Mouse (Mus musculus): ENCODE data around the gene Gstt2.
"Not testable (repeated sequence)": the region's sequence is repeated elsewhere in the genome, so short reads cannot be mapped to it uniquely, and the experiment has no call there.

The Gstt2 gene

DNA sequence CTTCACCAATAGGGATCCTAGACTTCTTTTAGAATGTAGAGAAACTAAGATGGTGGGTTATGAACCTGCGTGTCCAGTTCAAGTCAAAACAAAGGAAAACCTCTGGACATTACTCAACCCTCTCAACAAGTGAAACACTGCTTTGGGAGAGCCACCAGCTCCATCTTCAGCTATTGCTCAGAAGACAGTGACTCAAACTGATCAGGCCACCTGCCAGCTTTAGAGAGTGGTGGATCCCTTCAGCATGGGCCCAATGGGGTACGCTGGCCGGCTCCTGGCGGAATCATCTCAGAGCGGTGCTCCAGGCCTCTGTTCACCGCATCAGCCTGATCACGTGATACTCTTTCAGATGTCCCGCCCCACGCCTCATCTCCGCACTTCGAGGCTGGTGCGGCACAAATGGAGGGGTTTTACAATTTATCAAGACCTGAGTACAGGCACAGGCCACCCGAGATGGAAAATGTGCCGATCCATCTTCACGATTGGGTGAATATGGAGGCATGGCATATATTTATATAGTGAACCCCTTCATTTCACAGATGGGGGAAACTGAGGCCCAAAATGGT lies 18.3 kb upstream of the Gstt2 start:
- in situ Hi-C loops (cut with MboI) = loop anchor here (5.0 kb wide), 1 partner anchor 113 kb away; no protein-coding TSS in a partner anchor

DNA sequence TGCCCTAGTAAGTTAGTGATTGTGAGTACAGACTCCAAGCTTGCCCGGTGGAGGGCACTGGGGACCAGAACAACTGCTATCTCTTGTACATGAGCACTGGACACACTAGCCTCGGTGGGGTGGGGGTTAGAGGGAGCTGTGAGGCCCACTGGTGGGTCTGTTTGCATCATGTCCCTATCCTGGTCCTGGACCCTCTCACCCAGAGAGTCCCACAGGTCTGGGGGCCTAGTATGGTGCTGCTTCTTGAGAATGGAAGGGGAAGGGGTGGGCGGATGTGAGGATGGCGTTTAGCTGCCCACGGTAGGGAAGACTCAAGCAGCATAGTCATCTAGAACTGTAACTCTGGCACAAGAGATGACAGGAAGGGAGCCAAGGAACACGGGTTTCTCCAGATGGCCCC lies 17.6 kb upstream of the Gstt2 start:
- in situ Hi-C loops (cut with MboI) = loop anchor here (5.0 kb wide), 1 partner anchor 112 kb away; no protein-coding TSS in a partner anchor

DNA sequence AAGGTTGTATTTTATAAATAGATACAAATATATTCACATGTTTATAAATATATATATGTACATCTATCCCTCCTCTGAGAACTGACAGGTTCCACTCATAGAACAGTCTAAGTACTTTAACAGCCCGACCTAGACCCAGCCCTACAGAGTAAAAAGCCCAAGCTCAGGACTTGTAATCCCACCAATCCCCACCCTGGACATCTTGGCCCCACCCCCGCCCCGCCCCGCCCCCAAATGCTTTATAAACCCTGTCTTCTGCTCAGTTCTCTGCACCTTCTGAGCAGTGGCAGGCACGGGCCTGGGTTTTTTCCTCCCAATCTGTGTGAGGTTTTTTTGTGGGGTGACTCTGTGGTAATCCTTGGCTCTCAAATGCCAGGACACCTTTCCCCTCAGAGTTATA lies 16.9 kb upstream of the Gstt2 start:
- in situ Hi-C loops (cut with MboI) = no loop called here

DNA sequence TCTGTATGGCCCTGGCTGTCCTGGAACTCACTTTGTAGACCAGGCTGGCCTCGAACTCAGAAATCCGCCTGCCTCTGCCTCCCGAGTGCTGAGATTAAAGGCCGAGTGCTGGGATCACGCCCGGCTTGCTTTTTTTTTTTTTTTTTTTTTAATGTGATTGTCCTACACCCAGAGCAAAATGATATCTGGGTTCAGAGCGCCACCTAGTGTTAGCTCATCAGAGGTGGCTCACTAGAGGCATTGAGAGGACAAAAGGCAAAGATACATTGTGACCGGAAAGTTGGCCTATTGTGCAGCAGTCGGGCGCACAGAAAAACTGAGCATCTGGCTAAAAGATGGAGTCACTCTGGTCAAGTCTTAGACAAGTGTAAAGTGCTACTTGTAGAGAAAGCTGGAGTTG lies 16.2 kb upstream of the Gstt2 start:
- in situ Hi-C loops (cut with MboI) = no loop called here

DNA sequence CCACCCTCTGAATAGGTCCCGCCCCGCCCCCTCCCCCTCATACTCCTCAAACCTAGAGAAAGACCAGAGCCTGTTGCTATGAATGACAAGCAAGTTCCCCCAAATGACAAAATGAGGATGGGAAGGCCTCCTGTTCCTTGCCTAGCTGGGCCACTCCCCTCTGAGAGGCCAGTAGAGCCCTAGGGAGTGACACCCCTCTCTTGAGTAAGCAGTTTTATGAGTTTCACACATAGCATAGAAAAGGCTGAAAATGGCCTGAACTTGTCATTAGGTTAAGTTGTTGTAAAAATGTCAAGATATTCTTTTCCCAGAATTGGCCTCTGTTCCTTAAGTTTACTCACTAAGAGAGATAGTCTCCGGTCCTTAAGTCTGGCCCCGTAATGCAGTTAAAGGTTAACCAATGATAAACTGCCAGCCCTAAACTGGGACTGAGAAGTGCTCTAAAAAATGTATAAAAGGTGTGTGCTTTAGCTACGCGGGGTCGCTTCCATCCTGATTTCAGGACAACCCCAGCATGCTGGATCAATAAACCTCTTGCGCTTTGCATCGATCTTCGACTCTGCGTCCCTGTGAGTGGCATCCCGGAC lies 15.4 kb upstream of the Gstt2 start:
- in situ Hi-C loops (cut with MboI) = no loop called here

DNA sequence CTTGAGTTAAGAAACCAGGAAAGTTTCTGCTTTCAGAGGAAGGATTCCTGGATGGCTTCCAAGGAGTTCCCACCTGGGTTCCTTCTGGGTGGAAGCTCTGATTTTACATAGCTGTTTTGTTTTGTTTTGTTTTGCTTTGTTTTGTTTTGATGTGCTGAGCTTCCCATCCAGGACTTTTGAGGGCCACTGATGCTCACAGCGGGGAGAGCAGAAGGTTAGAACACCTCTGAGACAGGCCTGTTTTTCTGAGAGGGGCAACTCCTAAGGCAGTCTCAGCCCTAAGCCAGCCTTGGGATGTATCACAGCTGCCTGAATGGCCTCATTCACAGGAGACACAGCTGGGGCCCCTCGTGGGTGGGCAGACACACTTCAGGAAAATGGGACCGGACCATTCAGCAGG lies 14.5 kb upstream of the Gstt2 start:
- in situ Hi-C loops (cut with MboI) = no loop called here

DNA sequence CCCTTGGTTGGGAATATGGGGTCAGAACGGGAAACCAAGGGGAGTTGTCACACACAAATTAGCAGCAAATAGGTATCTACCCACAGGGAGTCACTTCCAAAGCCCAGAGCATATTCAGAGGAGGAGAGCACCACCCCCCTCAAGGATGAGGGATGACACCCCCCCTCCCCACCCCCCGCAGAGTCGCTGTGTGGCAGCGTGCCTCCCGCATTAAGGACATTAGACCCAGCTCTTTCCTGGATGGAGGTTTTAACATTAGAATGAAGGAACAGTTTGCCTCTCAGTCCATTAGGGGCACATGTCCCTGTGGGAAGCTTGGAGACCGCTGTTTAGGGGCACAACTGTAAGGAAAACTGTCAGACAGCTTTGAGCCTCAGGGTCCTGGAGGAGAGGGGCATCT lies 13.9 kb upstream of the Gstt2 start:
- in situ Hi-C loops (cut with MboI) = no loop called here

DNA sequence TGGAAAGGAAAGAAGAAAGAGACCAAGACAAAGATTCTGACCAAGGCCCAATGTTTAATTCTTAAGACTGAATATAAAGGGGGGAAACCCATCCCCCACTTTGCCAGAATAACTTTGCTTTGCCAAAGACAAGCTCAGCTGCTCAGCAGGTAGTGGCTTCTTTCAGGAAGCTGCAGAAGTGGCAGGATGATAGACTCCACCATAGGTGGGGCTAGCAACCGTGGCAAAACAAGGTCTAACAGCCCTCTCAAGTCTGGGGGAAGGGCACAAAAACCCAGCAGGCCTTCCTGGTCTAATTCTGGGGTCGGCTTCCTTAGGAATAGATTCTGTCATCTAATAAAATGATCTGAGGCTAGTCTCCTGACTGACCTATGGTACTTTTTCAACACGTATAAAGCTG lies 11.2 kb upstream of the Gstt2 start:
- in situ Hi-C loops (cut with MboI) = no loop called here

DNA sequence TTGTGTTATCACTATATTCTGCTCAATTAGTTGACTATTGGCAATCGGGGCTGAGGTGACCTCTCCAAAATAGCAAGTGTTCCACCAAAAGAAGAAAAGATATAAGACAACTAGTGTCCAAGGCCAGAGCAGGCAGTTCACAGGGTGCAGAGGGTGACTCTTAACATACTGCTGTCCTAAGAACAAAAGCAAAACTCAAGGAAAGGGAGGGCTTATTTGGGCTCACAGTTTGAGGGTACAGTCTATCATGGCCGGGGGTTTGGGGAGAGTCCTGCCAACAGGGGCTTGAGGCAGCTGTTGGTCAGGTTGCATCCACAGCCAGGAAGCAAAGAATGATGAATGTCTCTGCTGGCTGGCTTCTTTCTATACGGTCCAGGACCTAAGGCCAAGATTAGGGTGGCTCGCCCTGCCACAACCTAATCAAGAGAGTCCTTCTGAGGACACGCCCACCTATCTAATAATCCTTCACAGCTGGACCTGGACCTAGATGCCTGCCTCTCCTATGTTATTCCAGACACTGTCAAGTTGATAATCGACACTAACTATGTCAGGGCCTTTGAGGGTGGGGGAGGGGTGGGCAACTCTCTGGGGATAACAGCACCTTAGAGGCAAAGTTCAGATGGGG lies 8.2 kb upstream of the Gstt2 start:
- in situ Hi-C loops (cut with MboI) = no loop called here

DNA sequence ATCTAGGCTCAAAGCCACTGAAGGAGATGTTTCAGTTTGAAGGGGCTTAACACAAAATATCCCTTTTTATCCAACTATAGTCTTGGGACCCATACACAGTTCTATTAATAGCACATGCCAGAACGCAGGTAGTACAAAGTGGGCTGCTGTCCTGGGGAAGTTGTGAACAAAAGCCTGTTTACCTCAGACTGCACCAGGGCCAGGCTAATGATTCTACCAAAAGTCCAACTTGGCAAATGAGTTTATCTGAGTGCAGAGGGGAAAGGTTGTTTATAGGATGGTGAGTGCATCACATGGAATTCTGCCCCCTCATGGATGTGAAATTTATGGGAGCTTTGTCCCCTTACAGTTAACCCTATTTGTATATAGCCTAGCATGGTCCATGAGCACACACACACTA lies 7.6 kb upstream of the Gstt2 start:
- in situ Hi-C loops (cut with MboI) = no loop called here

DNA sequence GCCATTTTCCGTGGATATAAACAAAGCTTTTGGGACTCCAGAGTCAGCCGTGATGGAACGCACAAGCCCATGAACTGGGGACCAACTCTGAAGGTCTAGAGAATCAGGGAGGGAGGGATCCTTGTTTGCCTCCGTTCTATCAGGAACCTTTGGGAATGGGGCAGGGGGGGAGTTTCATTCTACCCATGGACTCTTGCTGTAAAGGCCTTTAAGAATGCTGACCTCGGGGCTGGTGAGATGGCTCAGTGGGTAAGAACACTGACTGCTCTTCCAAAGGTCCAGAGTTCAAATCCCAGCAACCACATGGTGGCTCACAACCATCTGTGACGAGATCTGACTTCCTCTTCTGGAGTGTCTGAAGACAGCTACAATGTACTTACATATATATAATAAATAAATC lies 6.7 kb upstream of the Gstt2 start:
- in situ Hi-C loops (cut with MboI) = not testable (repeated sequence)

DNA sequence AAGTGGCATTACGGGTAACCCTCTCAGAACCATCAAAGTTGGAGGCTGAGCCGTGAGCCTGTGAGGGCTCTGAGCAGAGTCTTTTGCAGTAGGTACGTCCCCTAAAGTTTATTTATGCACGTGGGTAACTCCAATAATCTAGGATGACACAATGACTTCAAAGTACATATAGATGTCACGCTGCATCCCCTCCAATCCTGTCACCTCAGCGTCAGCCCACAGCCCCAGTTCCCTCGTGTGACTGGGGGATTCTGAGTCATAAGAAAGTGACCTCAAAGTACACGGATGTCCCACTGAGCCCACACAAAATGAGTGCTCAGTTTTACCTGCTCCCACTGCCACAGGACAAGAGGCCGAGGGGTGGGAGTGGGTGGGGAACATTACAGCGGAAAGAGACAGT lies 1.9 kb upstream of the Gstt2 start:
- in situ Hi-C loops (cut with MboI) = no loop called here

DNA sequence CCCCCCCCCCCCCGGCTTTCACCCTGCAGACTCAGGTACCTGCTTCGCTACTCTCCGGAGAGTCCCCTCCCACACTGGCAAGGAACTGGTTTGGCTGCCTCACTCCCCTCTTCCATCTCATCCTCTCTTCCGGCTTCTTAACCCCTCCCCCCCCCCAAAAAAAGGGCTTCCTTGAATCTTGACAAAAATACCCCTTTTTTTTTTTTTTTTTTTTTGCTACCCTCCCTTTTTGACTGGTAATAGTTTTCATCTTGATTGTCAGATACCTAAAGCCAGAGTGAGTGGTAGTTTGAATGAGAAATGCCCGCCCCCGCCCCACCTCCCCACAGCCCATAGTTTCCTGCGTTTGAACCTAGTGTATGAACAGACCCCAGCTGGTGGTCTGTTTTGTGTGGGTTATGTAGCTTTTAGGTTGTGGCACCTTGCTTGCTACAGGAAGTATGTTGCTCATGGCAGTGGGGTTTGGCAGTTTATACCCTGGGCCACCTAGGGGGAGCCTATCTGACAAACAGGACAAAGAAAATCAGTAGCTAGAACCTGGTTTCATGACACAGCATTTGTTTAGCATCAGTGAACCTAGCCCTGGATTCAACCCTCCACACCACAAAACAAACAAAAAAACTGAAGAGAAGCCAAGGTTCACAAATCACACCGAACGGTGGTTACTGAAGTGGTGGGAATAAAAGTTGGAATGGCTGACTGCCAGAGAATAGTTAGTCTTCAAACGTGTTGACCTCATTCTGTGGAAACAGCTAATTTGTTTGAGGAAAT lies 1.3 kb downstream of the Gstt2 start:
- in situ Hi-C loops (cut with MboI) = no loop called here

DNA sequence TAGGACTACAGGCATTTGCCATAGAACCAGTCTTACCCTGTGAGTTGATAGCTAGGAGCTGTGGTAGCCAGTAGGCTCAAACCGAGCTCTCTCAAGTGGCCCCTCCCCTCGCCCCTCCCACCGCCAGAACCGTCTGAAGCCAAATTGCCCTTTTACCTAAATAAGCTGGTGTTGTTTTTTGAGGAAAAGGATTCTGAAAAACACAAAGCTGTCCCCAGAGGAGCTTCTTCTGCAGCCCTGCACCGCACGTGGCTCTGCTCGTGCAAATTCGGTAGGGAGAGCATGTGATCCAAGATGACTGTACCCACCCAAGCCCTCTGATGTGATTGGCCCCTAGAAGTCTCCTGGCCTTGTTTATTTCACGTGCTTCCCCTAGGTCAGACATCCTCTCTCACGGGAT lies 1.9 kb downstream of the Gstt2 start:
- in situ Hi-C loops (cut with MboI) = no loop called here

DNA sequence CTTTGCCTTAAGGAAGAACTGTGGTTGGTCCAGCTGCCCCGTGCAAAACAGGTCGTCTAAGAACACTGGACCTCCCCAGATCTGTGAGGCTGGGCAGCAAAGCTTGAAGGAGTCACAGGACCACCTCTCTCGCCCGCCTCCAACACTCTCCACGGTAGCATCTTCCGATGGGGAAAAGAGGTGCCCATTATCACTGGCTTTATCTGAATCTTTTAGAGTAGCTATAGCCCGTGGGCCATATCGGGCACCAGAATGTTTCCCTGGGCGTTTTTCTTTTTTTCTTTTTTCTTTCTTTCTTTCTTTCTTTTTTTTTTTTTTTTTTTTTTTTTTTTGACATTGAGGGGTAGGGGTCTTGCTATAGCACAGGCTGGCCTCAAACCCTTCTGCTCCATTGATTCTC lies 2.5 kb downstream of the Gstt2 start:
- in situ Hi-C loops (cut with MboI) = no loop called here

DNA sequence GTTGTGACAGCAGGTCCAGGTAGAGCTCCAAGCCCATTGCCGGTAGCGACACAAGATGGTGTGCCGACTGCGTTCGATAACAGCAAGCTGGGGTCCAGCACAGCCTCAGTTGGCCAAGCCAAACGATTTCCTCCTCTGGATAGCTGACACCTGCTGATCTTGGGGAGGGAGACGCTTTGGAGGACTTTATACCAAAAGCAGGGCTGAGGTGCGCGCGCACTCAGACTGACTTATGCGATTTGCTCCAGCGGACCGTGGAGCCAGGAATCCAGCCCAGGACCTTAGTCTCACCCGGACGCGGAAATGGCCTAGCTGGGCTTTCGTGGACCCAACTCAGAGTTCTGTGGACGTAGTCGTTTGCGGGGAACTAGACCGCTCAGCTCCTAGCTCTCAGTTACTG lies 3.0 kb downstream of the Gstt2 start:
- in situ Hi-C loops (cut with MboI) = no loop called here

DNA sequence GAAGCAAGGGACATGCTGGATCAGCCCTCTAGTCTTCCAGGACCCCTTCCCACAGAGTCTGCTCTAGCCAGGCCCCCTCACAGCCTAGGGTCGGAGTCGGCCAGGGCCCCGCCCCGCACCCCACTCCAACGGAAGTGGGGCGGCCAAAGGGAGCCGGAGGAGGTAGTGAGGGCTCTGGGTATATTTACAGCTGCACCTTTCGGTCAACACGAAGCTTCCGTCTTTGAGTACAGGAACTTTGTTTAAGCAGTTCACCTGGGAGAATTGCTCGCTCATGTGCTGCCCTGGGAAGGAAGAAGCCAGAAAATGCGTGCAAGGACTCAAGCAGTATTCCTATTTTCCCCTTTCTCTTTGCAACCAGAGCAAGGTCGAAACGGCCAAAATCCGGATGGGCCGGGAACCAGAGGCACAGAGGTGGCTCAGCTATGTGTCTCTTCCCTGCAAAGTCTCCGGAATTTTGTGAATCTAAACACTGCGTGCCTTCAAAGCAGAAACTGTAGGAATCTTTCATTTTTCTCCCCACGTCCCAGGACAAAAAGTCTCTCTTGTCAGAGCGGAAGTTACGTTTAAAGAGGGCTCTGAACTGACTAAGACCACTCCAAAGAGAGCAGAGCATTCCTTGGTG lies 3.7 kb downstream of the Gstt2 start:
- in situ Hi-C loops (cut with MboI) = no loop called here

DNA sequence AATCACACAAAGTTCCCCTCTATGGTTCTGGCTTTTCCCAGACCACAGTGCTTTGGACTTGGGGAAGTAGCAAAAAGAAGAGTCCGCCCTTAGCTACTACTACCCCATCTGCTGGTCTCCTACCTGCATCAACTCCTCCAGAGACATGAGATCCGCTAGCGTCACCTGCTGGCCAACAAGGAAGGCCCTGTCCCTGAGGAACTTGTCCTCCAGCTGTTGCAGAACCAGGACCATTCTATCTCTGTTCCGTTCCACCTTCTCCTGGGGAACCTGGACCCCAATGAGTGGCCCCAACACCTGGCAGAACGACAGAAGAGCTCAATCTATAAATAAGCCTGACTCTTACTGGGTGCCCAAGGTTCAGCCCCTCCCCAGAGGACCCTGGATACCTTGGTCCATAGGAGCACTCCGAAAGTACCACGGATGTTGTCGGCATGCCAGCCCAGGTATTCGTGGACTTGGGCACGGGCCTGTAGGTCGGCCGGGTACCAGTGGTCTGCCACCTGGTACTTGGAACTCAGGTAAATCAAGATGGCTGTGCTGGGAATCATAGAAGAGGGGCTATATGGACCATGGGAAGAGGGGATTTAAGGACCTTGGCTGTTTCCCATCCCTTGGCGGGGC lies 4.8 kb downstream of the Gstt2 start:
- in situ Hi-C loops (cut with MboI) = no loop called here

DNA sequence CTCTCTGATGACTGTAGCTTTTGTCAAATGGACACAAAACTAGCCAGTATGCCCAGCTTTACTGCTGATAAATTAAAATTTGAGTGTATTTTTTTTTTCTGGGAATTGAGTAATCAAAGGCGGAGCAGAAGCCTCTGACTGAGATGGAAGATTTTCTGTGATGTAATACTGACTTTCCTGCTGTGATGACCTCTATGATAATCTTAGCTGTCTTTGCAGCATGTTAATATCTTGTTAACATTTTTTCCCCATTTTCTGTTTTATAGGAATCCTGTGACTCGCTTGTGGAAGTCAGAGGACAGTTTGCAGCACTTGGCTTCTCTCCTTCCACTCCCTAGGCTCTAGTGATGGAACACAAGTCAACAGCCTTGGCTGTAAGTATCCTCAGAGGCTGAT lies 7.0 kb downstream of the Gstt2 start:
- in situ Hi-C loops (cut with MboI) = no loop called here

DNA sequence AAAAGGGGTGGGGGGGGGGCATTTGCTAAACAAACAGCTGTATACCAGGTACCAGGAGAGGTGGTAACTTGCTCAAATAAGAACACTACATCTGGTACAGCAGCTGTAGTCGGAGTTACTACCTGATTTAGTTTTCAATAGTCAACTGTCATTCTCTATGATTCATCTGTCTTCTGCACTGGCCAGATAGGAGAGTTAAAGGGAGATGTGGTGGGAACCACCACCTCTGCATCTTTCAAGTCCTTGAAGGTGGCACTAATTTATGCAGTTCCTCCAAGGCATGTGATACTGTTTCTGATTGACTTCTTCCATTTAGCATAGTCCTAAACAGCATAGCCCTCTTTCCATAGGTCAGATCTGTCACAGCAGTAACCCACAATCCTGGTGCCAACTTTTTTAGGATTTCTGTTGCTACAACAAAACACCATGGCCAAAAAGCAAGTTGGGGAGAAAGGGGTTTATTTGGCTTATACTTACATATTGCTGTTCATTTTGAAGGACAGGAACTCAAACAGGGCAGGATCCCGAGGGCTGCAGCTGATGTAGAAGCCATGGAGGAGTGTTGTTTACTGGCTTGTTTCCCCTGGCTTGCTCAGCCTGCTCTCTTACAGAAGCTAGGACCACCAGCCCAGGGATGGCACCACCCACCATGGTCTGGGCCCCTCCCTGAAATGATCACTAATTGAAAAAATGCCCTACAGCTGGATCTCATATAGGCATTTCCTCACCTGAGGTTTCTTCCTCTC lies 7.5 kb downstream of the Gstt2 start:
- in situ Hi-C loops (cut with MboI) = no loop called here

DNA sequence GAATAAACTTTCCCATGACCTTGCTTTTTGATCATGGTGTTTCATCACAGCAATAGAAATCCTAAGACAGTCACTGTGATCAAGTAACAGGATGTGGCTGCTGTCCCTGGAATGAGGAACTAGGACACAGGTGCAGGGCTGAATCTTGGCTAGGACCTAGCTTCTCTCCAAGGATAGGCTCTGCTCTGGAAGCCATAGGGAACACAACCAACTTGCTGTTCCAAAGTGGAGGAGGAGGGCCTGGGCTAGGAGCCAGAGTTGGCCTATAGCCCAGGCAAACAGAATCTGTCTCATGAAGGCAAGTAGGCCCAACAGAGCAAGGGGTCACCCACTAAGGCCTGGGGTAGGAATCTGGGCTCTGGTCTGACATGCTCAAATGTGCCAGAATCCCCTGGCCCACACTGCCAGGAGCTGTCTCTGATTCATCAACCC lies 8.7 kb downstream of the Gstt2 start:
- in situ Hi-C loops (cut with MboI) = no loop called here

All from mature B cell (primary cell).